Mouse (Mus musculus) ES-E14 (cell line): ENCODE measurements around the gene Guk1.

Experiments used
- CHD2 ChIP-seq: IDR thresholded peaks from 2 replicates; pipeline ENCODE4 v1.6.1; 2014; ENCODE audit warnings: mild to moderate bottlenecking, low read depth, low read length, inconsistent platforms
- HCFC1 ChIP-seq: IDR thresholded peaks from 2 replicates; pipeline ENCODE4 v1.6.1; 2012; ENCODE audit warnings: low read length, inconsistent platforms, borderline replicate concordance; ENCODE audit not compliant: insufficient read depth
- ZC3H11A ChIP-seq: IDR thresholded peaks from 2 replicates; pipeline ENCODE4 v1.6.1; 2012; ENCODE audit warnings: low read depth, mild to moderate bottlenecking, inconsistent platforms, low read length, borderline replicate concordance

DNA sequence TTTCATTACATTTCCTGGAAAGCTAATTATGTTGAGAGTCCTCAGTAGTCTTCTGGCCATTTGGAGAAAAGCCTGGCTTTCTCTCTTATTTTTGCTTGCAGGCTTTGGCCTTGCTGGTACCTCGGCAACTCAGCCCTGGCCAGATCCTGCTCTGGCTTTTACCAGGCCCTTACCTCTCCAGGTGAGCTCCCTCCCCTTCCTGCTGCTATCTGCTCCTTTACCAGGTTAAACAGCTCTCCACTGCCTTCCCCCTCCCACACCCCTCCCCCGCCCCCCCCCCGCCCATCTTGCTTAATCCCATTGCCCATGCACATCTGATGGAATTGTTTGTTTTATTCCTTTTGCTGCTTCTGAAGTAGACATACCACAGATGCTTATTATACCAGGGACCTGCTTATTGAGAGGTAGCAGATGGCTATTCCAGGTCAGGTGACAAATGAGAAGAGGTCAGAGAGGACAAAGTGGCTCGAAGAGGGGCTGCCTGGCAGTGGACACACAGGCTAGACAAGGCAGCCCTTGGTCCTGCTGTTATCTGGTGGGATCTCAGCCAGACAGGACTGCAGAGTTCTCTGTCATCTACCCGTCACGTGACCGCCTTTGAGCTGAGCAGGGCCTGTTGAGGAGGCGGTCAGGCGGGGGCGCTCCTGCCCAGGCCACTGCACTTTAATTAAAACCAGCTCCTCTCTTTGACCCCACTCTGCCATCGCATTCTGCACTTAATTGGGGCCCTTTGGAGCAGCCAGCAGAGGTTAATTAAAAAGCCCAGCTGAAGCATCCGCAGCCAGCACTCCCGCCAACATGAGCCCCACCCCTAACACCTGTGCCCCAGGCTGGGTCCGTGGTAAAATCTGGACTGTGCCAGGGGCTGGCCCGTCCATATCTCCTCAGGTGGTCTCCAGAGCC lies 46.8 kb upstream of the Guk1 start:
- no peak for TF ChIP-seq CHD2
- no peak for TF ChIP-seq HCFC1
- TF ChIP-seq ZC3H11A = no peak
